Mouse (Mus musculus): ENCODE results near the gene Gnb2. TPM values are rescaled to one million over a fixed set of nuclear protein-coding genes. Genes with fewer than 3 reads are reported as not detected.

The Gnb2 gene
- polyA plus RNA-seq, 1 experiment = 1,063 TPM

DNA sequence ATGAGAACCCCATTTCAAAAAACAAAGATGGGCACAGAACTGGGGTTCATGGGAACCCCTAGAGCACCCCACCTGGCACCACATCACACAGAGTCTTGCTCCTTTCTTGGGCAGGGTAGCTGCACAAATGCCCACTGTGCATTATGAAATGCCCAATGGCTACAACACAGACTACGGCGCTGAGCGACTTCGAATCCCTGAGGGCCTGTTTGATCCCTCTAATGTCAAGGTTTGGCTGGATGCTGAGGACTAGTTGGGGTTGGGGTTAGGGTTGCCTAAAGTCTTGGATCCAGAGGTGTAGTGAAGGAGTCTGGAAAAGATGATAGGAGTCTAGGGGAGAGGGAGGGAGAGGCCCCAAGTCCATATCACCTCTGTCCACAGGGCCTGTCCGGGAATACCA is 33.1 kb upstream of the Gnb2 start:
- TF ChIP-seq CTCF (IDR thresholded peaks at IDR 0.05; ENCODE audit: insufficient read depth, low read length) = no peak
- no peak for TF ChIP-seq POLR2A (IDR thresholded peaks at IDR 0.05; ENCODE audit: borderline replicate concordance, extremely low read depth, low read depth, low read length)
- Histone ChIP-seq H3K4me3 (replicated peaks; ENCODE audit: extremely low read depth, low read depth, low read length) (no peak overlapping the region), H3K4me1 (ENCODE audit: control insufficient read depth, insufficient read depth, low read length) (no peaks in the 10 kb centered on the region)
- no peak for DNase-seq
- WGBS = 90% methylated on average over 5 of the region's 5 CpGs

GRCm38 (mm10) chr5:137565744-137566143 is 32.4 kb upstream of the Gnb2 start:
- DNase-seq = no peak
- no peak for TF ChIP-seq POLR2A (IDR thresholded peaks at IDR 0.05; ENCODE audit: borderline replicate concordance, extremely low read depth, low read depth, low read length)
- no peak for TF ChIP-seq CTCF (IDR thresholded peaks at IDR 0.05; ENCODE audit: insufficient read depth, low read length)
- 65% methylated on average over 6 of the region's 6 CpGs for whole genome bisulfite sequencing
- H3K4me1 ChIP-seq (ENCODE audit: control insufficient read depth, insufficient read depth, low read length) = no peaks in the 10 kb centered on the region
- no peak overlapping the region for H3K4me3 ChIP-seq (replicated peaks; ENCODE audit: extremely low read depth, low read depth, low read length)

DNA sequence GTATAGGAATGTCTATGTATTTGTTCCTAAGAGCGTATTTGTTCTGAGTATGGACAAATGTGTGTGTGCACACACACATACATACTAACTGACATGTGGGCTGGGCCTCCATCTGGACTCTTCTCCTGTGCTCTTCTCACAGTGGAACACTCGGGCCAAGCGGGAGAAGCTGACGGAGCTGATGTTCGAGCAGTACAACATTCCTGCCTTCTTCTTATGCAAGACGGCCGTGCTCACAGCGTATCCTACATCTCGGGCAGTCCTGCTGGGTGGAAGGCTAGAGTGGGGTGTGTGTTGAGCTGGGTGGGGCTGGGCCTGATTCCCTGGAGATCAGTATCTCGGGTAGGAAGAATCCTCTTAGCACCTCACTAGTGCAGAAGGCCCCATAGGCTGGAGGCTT is 29.7 kb upstream of the Gnb2 start:
- Histone ChIP-seq H3K4me3 (replicated peaks; ENCODE audit: extremely low read depth, low read depth, low read length) (no peak overlapping the region), H3K4me1 (ENCODE audit: control insufficient read depth, insufficient read depth, low read length) (no peaks in the 10 kb centered on the region)
- TF ChIP-seq POLR2A (IDR thresholded peaks at IDR 0.05; ENCODE audit: borderline replicate concordance, extremely low read depth, low read depth, low read length) (no peak), CTCF (IDR thresholded peaks at IDR 0.05; ENCODE audit: insufficient read depth, low read length) (no peak)
- 63% methylated on average over 10 of the region's 10 CpGs for WGBS
- DNase-seq = no peak

DNA sequence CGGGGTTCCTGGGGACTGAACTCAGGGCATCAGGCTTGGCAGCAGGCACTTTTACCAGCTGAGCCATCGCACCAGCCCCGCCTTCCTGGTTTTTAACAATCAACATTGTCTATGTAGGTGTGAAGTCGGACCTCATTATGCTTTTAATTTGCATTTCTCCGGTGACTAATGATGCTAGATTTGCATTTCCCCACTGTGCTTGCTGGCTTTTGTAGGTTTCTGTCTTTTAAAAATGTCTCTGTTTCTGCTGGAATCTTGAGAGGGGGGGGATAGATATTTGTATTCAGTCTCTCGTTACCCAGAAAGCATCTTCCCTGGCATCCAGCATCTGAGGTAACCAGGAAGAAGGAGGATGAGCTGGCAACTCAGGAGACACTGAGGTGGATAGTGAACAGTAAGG is 28.2 kb upstream of the Gnb2 start:
- no peak for TF ChIP-seq CTCF (IDR thresholded peaks at IDR 0.05; ENCODE audit: insufficient read depth, low read length)
- no peak for TF ChIP-seq POLR2A (IDR thresholded peaks at IDR 0.05; ENCODE audit: borderline replicate concordance, extremely low read depth, low read depth, low read length)
- H3K4me1 ChIP-seq (ENCODE audit: control insufficient read depth, insufficient read depth, low read length) = no peaks in the 10 kb centered on the region
- WGBS = 63% methylated on average over 6 of the region's 6 CpGs
- no peak overlapping the region for H3K4me3 ChIP-seq (replicated peaks; ENCODE audit: extremely low read depth, low read depth, low read length)
- DNase-seq = no peak

GRCm38 (mm10) chr5:137553898-137554297 is 20.6 kb upstream of the Gnb2 start:
- TF ChIP-seq CTCF (IDR thresholded peaks at IDR 0.05; ENCODE audit: insufficient read depth, low read length) (no peak), POLR2A (IDR thresholded peaks at IDR 0.05; ENCODE audit: borderline replicate concordance, extremely low read depth, low read depth, low read length) (no peak)
- no peak for DNase-seq
- H3K4me1 ChIP-seq (ENCODE audit: control insufficient read depth, insufficient read depth, low read length) = no peaks in the 10 kb centered on the region
- WGBS = 41% methylated on average over 11 of the region's 11 CpGs
- H3K4me3 ChIP-seq (replicated peaks; ENCODE audit: extremely low read depth, low read depth, low read length) = no peak overlapping the region

GRCm38 (mm10) chr5:137553411-137553837 is 20.1 kb upstream of the Gnb2 start, which contains the start of gene Actl6b:
Actl6b (plus strand) TSS chr5:137553517.
- 1% methylated on average over 37 of the region's 37 CpGs for WGBS
- Histone ChIP-seq H3K4me1 (ENCODE audit: control insufficient read depth, insufficient read depth, low read length) (no peaks in the 10 kb centered on the region), H3K4me3 (replicated peaks; ENCODE audit: extremely low read depth, low read depth, low read length) (no peak within 1 kb of the TSS)
- TF ChIP-seq POLR2A (IDR thresholded peaks at IDR 0.05; ENCODE audit: borderline replicate concordance, extremely low read depth, low read depth, low read length) (no peak), CTCF (IDR thresholded peaks at IDR 0.05; ENCODE audit: insufficient read depth, low read length) (no peak)
- DNase-seq = peak; percentile 47

- no peak for DNase-seq
- 22% methylated on average over 6 of the region's 6 CpGs for WGBS
- H3K4me3 ChIP-seq (replicated peaks; ENCODE audit: extremely low read depth, low read depth, low read length) = no peak overlapping the region
- TF ChIP-seq CTCF (IDR thresholded peaks at IDR 0.05; ENCODE audit: insufficient read depth, low read length) = no peak
- TF ChIP-seq POLR2A (IDR thresholded peaks at IDR 0.05; ENCODE audit: borderline replicate concordance, extremely low read depth, low read depth, low read length) = no peak
- no peaks in the 10 kb centered on the region for H3K4me1 ChIP-seq (ENCODE audit: control insufficient read depth, insufficient read depth, low read length)
These were observed 19.7 kb upstream of the Gnb2 start for GRCm38 (mm10) chr5:137553000-137553399.

DNA sequence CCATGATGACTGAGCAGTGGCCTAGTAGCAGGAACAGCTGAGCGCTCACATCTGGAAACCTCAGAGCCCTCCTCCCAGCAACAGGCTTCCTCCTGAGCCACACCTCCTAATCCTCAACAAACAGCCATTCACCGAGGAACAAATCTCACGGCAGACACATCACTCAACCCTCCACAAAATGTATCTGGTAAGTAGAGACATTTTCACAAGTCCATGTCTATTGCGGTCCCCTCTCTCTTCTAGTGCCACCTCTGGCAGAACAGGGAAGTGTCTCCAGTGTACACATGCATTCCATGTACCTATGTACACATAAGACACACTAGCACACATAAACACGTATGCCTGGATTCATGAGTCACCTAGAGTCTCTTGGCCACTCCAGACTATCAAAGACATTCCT is 17.8 kb upstream of the Gnb2 start:
- no peak for DNase-seq
- TF ChIP-seq CTCF (IDR thresholded peaks at IDR 0.05; ENCODE audit: insufficient read depth, low read length) = no peak
- TF ChIP-seq POLR2A (IDR thresholded peaks at IDR 0.05; ENCODE audit: borderline replicate concordance, extremely low read depth, low read depth, low read length) = no peak
- Histone ChIP-seq H3K4me3 (replicated peaks; ENCODE audit: extremely low read depth, low read depth, low read length) (no peak overlapping the region), H3K4me1 (ENCODE audit: control insufficient read depth, insufficient read depth, low read length) (no peaks in the 10 kb centered on the region)
- WGBS = 63% methylated on average over 5 of the region's 5 CpGs

DNA sequence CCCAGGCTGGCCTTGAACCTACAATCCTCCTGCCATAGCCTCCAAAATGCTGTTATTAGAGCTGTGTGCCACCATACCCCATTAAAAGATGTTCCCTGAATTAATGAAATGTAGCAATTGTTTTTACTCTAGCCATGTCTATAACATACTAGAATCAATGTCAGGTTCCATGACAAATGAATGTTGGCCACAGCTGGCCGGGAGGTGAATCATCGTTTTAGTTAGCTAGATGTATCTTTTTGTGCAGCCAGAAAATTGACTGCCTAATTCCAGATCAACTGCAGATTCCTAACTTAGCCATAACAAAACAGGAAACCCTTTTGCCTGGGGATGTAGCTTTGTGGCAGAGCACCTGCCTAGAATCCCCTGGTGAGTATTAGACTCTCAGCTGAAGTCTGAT is 16.5 kb upstream of the Gnb2 start:
- TF ChIP-seq CTCF (IDR thresholded peaks at IDR 0.05; ENCODE audit: insufficient read depth, low read length) (no peak), POLR2A (IDR thresholded peaks at IDR 0.05; ENCODE audit: borderline replicate concordance, extremely low read depth, low read depth, low read length) (no peak)
- 64% methylated on average over 2 of the region's 2 CpGs for WGBS
- no peak for DNase-seq
- no peak overlapping the region for H3K4me3 ChIP-seq (replicated peaks; ENCODE audit: extremely low read depth, low read depth, low read length)
- H3K4me1 ChIP-seq (ENCODE audit: control insufficient read depth, insufficient read depth, low read length) = no peaks in the 10 kb centered on the region

DNA sequence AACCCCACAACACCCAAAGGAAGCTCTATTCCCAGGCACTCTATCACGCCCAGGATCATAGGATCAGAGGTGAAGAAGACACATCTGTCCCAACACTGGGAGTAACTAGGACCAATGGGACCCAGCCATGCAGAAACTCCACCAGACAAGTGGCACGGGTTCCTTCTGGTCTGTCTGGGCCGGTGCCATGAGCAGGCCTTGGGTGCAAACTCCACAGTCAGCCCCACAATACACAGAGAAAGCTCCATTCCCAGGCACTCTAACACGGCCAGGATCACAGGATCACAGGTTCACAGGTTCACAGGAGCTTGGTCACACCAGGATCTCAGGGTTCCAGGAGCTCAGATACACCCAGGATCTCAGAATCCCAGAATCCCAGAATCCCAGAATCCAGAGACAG is 12.3 kb upstream of the Gnb2 start:
- no peak for DNase-seq
- no peak for TF ChIP-seq POLR2A (IDR thresholded peaks at IDR 0.05; ENCODE audit: borderline replicate concordance, extremely low read depth, low read depth, low read length)
- no peak for TF ChIP-seq CTCF (IDR thresholded peaks at IDR 0.05; ENCODE audit: insufficient read depth, low read length)
- H3K4me3 ChIP-seq (replicated peaks; ENCODE audit: extremely low read depth, low read depth, low read length) = no peak overlapping the region
- peaks cover 3% of the 10 kb centered on the region; the same call in 1 of the 2 replicates for H3K4me1 ChIP-seq (ENCODE audit: control insufficient read depth, insufficient read depth, low read length)
- WGBS = 73% methylated on average over 4 of the region's 4 CpGs

Data from lung, adult 2 months (tissue).